Mouse (Mus musculus) stomach, postnatal 0 days (tissue): ENCODE results near the gene Prkce.

ENCODE experiments used
- CTCF ChIP-seq: IDR thresholded peaks from 2 replicates; pipeline ENCODE4 v1.5.1; 2016; ENCODE audit warnings: antibody characterized with exemption, low read depth, mild to moderate bottlenecking, moderate library complexity
- EP300 ChIP-seq: optimal IDR thresholded peaks from 2 replicates; pipeline ENCODE3; 2016; ENCODE audit warnings: antibody characterized with exemption

GRCm38 (mm10) chr17:86670731-86671130, 503.1 kb downstream of the Prkce start:
- TF ChIP-seq EP300 (no peak), CTCF (no peak)
